Comparison of ENCODE assay signal across 16 mouse cellular contexts in genomic region chr16:44553861-44554260, GRCm38 (mm10). TPM values are rescaled to one million over a fixed set of nuclear protein-coding genes. Genes with fewer than 3 reads are reported as not detected.
DNase-seq lines count a peak whose midpoint lies in the region; ATAC-seq and TF ChIP-seq lines count a peak whose summit lies in the region.
"Had no signal": no experiment of that assay in that cellular context is flagged by ENCODE, and none has a peak within 500 bp of the region (broad histone marks: within the 10 kb centered on the region; RNA-seq: fewer than 3 reads in every experiment).

No protein-coding gene starts in this region.

- H3K27ac ChIP-seq in midbrain, embryonic 10.5 days (replicated peaks) = no peak overlapping the region; the same call in 1 of the 2 replicates
- H3K27ac ChIP-seq in midbrain, postnatal 0 days (ENCODE audit: low read depth, low read length) = no peak overlapping the region
- 0 out of 2 replicates have a peak overlapping the region, but pooled peaks have one; percentile 38 for H3K27ac ChIP-seq in hindbrain, postnatal 0 days
- H3K27ac ChIP-seq in neural tube, embryonic 15.5 days (replicated peaks) = no peak overlapping the region

- WGBS in midbrain, embryonic 10.5 days = 79% methylated on average over 8 of the region's 8 CpGs
- WGBS in midbrain, postnatal 0 days = 32% methylated on average over 8 of the region's 8 CpGs
- WGBS in hindbrain, postnatal 0 days = 41% methylated on average over 8 of the region's 8 CpGs
- WGBS in neural tube, embryonic 15.5 days = 56% methylated on average over 8 of the region's 8 CpGs

- peak overlapping the region; percentile 45; the same call in 1 of the 2 replicates for H3K4me3 ChIP-seq in midbrain, embryonic 10.5 days
- H3K4me3 ChIP-seq in midbrain, postnatal 0 days (ENCODE audit: low read depth, low read length) = no peak overlapping the region
- H3K4me3 ChIP-seq in hindbrain, postnatal 0 days (ENCODE audit: low read length) = no peak overlapping the region
- H3K4me3 ChIP-seq in neural tube, embryonic 15.5 days (replicated peaks) = no peak overlapping the region
- H3K4me3 ChIP-seq: kidney, embryonic 15.5 days had no signal

- peaks cover 93% of the 10 kb centered on the region for H3K4me1 ChIP-seq in midbrain, embryonic 10.5 days
- peaks cover 19% of the 10 kb centered on the region for H3K4me1 ChIP-seq in midbrain, postnatal 0 days (ENCODE audit: insufficient read depth, low read length)
- peaks cover 33% of the 10 kb centered on the region for H3K4me1 ChIP-seq in hindbrain, postnatal 0 days (ENCODE audit: insufficient read depth, low read length)
- H3K4me1 ChIP-seq in neural tube, embryonic 15.5 days = peaks cover 58% of the 10 kb centered on the region

- DNase-seq in embryo, embryonic 10 days (ENCODE audit: low spot score) = peak; percentile 2
- DNase-seq in embryo, embryonic 9.5 days (ENCODE audit: extremely low spot score) = no peak
- peak; percentile 9 for DNase-seq in midbrain, embryonic 10.5 days (ENCODE audit: low spot score)
- DNase-seq in midbrain, postnatal 0 days (ENCODE audit: low spot score) = no peak
- no peak for DNase-seq in hindbrain, postnatal 0 days (ENCODE audit: low spot score)
- DNase-seq in layer of hippocampus, postnatal 10 days (ENCODE audit: low spot score in 2 of 2) = no peak
- DNase-seq in heart, postnatal 14 days = no peak
- DNase-seq: B cell, adult 2 months; heart, adult 18-20 months; heart, postnatal 4 days; lung, postnatal 14 days; retina, postnatal 1 day; spleen, adult 18-20 months; thymus, adult 2 months had no signal

- intact Hi-C loops in heart, postnatal 14 days (cut with DNase I) = no loop called here

- no peak for ATAC-seq in midbrain, postnatal 0 days (ENCODE audit: low FRiP score)
- ATAC-seq in hindbrain, postnatal 0 days = no peak
- no peak for ATAC-seq in neural tube, embryonic 15.5 days (ENCODE audit: low FRiP score)

- H3K27me3 ChIP-seq in midbrain, embryonic 10.5 days (ENCODE audit: low read depth, poor library complexity, severe bottlenecking) = no peaks in the 10 kb centered on the region
- H3K27me3 ChIP-seq in midbrain, postnatal 0 days (ENCODE audit: insufficient read depth, low read length) = no peaks in the 10 kb centered on the region
- no peaks in the 10 kb centered on the region for H3K27me3 ChIP-seq in hindbrain, postnatal 0 days (ENCODE audit: insufficient read depth, low read length)
- H3K27me3 ChIP-seq in neural tube, embryonic 15.5 days (replicated peaks) = no peaks in the 10 kb centered on the region
- H3K27me3 ChIP-seq: kidney, embryonic 15.5 days had no signal

- no peaks in the 10 kb centered on the region for H3K9me3 ChIP-seq in midbrain, embryonic 10.5 days (replicated peaks)
- no peaks in the 10 kb centered on the region for H3K9me3 ChIP-seq in midbrain, postnatal 0 days (ENCODE audit: low read length)
- H3K9me3 ChIP-seq in hindbrain, postnatal 0 days (ENCODE audit: low read length) = no peaks in the 10 kb centered on the region
- H3K9me3 ChIP-seq in neural tube, embryonic 15.5 days (replicated peaks) = no peaks in the 10 kb centered on the region
- H3K9me3 ChIP-seq: kidney, embryonic 15.5 days had no signal

- H3K9ac ChIP-seq in midbrain, postnatal 0 days (replicated peaks; ENCODE audit: low read length, poor library complexity, severe bottlenecking) = no peak overlapping the region
- H3K9ac ChIP-seq in hindbrain, postnatal 0 days (replicated peaks; ENCODE audit: low read length) = no peak overlapping the region
- no peak overlapping the region for H3K9ac ChIP-seq in neural tube, embryonic 15.5 days (replicated peaks)
- H3K9ac ChIP-seq: kidney, embryonic 15.5 days had no signal

- H3K36me3 ChIP-seq in midbrain, embryonic 10.5 days = peaks cover 58% of the 10 kb centered on the region
- no peaks in the 10 kb centered on the region for H3K36me3 ChIP-seq in midbrain, postnatal 0 days (ENCODE audit: insufficient read depth, low read length)
- H3K36me3 ChIP-seq in hindbrain, postnatal 0 days (ENCODE audit: insufficient read depth, low read length) = no peaks in the 10 kb centered on the region
- no peaks in the 10 kb centered on the region for H3K36me3 ChIP-seq in neural tube, embryonic 15.5 days

- no peak for TF ChIP-seq CTCF in midbrain, postnatal 0 days (IDR thresholded peaks at IDR 0.05)
- TF ChIP-seq CTCF in hindbrain, postnatal 0 days (IDR thresholded peaks at IDR 0.05; ENCODE audit: low read depth) = no peak

- H3K4me2 ChIP-seq in midbrain, postnatal 0 days (ENCODE audit: low read depth, low read length, poor library complexity, severe bottlenecking) = no peak overlapping the region
- peak overlapping the region; percentile 44 for H3K4me2 ChIP-seq in hindbrain, postnatal 0 days (ENCODE audit: low read depth, low read length)
- H3K4me2 ChIP-seq in neural tube, embryonic 15.5 days = peak overlapping the region; percentile 15

RNA-seq across cellular contexts. Expression of gene Boc, which starts 4.8 kb away (rescaled TPM):
- polyA plus RNA-seq in midbrain, embryonic 10.5 days (2016; fragmentation: Nextera tagmentation; extraction: Ambion mirVana) = 30.8 and 37.1 TPM in 2 replicates
- total RNA-seq in midbrain, postnatal 0 days (2014; rRNA removed) = 13.5 and 24.9 TPM in 2 replicates
- polyA plus RNA-seq in midbrain, postnatal 0 days (2015; fragmentation: Nextera tagmentation; extraction: Ambion mirVana) = 2.7 and 3.9 TPM in 2 replicates
- 43.9 and 45.5 TPM in 2 replicates for total RNA-seq in hindbrain, postnatal 0 days (2014; rRNA removed)
- polyA plus RNA-seq in hindbrain, postnatal 0 days (2015; fragmentation: Nextera tagmentation; extraction: Ambion mirVana) = 6.8 and 8.1 TPM in 2 replicates
- 6.9 and 8.1 TPM in 2 replicates for polyA plus RNA-seq in neural tube, embryonic 15.5 days (2015; fragmentation: Nextera tagmentation; extraction: Ambion mirVana)
- 10 to 100 TPM; 10.8 to 11.3 TPM for total RNA-seq in layer of hippocampus, postnatal 10 days (2021)
- 1 to 10 TPM; 7.1 to 8.6 TPM for total RNA-seq in heart, postnatal 14 days (2021)

Comparison
In these comparisons a context has a peak if more than half of its experiments do, and no peak if none do; other contexts are left out.
1. DNase-seq: peak in embryo, embryonic 10 days (single experiment) and midbrain, embryonic 10.5 days (single experiment); none in embryo, embryonic 9.5 days (single experiment), midbrain, postnatal 0 days (single experiment), hindbrain, postnatal 0 days (single experiment), layer of hippocampus, postnatal 10 days (0 of 2) and heart, postnatal 14 days (0 of 2).